Comparison of ENCODE assay signal across 9 mouse cellular contexts in genomic region chr8:124653568-124654475, GRCm38 (mm10). TPM values are rescaled to one million over a fixed set of nuclear protein-coding genes. Genes with fewer than 3 reads are reported as not detected.
DNase-seq lines count a peak whose midpoint lies in the region; ATAC-seq lines count a peak whose summit lies in the region.
"Had no signal": no experiment of that assay in that cellular context is flagged by ENCODE, and none has a peak within 500 bp of the region (broad histone marks: within the 10 kb centered on the region; RNA-seq: fewer than 3 reads in every experiment).

No protein-coding gene starts in this region.

- WGBS in heart, embryonic 10.5 days: 35% methylated on average over 28 of the region's 28 CpGs

- no peaks in the 10 kb centered on the region for H3K9me3 ChIP-seq in heart, embryonic 10.5 days
- H3K9me3 ChIP-seq: embryonic facial prominence, embryonic 13.5 days had no signal

- peak overlapping the region; percentile 82 for H3K27ac ChIP-seq in heart, embryonic 10.5 days

- DNase-seq in heart, embryonic 10.5 days (ENCODE audit: low spot score): no peak
- DNase-seq in heart, postnatal 25 days (ENCODE audit: low spot score): no peak
- DNase-seq in retina, postnatal 1 day: peak; percentile 26
- no peak for DNase-seq in retina, embryonic 14.5 days (ENCODE audit: low spot score)
- peak; percentile 42 to 56 for DNase-seq in kidney, postnatal 36 days
- DNase-seq in left cerebral cortex, adult 8-10 months (ENCODE audit: low spot score in 2 of 2): no peak
- DNase-seq in cerebellum, adult 8-10 months: no peak

- peak overlapping the region; percentile 29 for H3K4me3 ChIP-seq in heart, embryonic 10.5 days
- H3K4me3 ChIP-seq: embryonic facial prominence, embryonic 13.5 days had no signal

- intact Hi-C loops in heart, postnatal 25 days (cut with DNase I): no loop called here

- ATAC-seq in megakaryocyte progenitor cell, adult 5-6 weeks (replicated peaks; ENCODE audit: poor library complexity): no peak

- H3K36me3 ChIP-seq in heart, embryonic 10.5 days: peaks cover 41% of the 10 kb centered on the region

- peaks cover 95% of the 10 kb centered on the region for H3K4me1 ChIP-seq in heart, embryonic 10.5 days

- no peaks in the 10 kb centered on the region for H3K27me3 ChIP-seq in heart, embryonic 10.5 days (ENCODE audit: insufficient read depth, poor library complexity, severe bottlenecking)
- H3K27me3 ChIP-seq: embryonic facial prominence, embryonic 13.5 days had no signal

RNA-seq across cellular contexts. Expression of gene 2310022B05Rik, which starts 9.3 kb away (rescaled TPM):
- 32.6 and 34.7 TPM in 2 replicates for polyA plus RNA-seq in heart, embryonic 10.5 days (2016; fragmentation: Nextera tagmentation; extraction: Ambion mirVana)
- total RNA-seq in heart, postnatal 25 days (2021): 10 to 100 TPM; 71.7 to 83.3 TPM
- 6.3 and 7.0 TPM in 2 replicates for total RNA-seq in megakaryocyte progenitor cell, adult 5-6 weeks (2015)
- 3.0 and 3.1 TPM in 2 replicates for total RNA-seq in megakaryocyte progenitor cell, adult 5-6 weeks (2017)
- 10 to 100 TPM; 68.8 to 73.0 (median 71.5) TPM for total RNA-seq in left cerebral cortex, adult 8-10 months (2022)

Comparison
In these comparisons a context has a peak if more than half of its experiments do, and no peak if none do; other contexts are left out.
1. DNase-seq: peak in retina, postnatal 1 day (single experiment) and kidney, postnatal 36 days (2 of 2); none in heart, embryonic 10.5 days (single experiment), heart, postnatal 25 days (single experiment), retina, embryonic 14.5 days (single experiment), left cerebral cortex, adult 8-10 months (0 of 2) and cerebellum, adult 8-10 months (single experiment).
2. RNA of gene 2310022B05Rik, which starts 9.3 kb away (total RNA-seq): 71.7 to 83.3 TPM in heart, postnatal 25 days and 68.8 to 73.0 TPM in left cerebral cortex, adult 8-10 months; 3.0 to 7.0 TPM in megakaryocyte progenitor cell, adult 5-6 weeks; every median in the first group is over 4 times any median in the second.